Mouse (Mus musculus) cerebellum, postnatal 10 days (tissue): ENCODE measurements around the gene Jund.
A peak's percentile ranks its signal among the peaks of the same experiment; 100 is the strongest.

Source experiments
- DNase-seq, 2 experiments: peaks; one replicate each; pipeline ENCODE4 v3.0.0; 2021; ENCODE audit warnings: mixed read lengths in 2 of 2

Gene Jund

GRCm38 (mm10) chr8:70700555-70700922 is 1.8 kb downstream of the Jund start:
- DNase-seq = peak; percentile 91 to 94

DNA sequence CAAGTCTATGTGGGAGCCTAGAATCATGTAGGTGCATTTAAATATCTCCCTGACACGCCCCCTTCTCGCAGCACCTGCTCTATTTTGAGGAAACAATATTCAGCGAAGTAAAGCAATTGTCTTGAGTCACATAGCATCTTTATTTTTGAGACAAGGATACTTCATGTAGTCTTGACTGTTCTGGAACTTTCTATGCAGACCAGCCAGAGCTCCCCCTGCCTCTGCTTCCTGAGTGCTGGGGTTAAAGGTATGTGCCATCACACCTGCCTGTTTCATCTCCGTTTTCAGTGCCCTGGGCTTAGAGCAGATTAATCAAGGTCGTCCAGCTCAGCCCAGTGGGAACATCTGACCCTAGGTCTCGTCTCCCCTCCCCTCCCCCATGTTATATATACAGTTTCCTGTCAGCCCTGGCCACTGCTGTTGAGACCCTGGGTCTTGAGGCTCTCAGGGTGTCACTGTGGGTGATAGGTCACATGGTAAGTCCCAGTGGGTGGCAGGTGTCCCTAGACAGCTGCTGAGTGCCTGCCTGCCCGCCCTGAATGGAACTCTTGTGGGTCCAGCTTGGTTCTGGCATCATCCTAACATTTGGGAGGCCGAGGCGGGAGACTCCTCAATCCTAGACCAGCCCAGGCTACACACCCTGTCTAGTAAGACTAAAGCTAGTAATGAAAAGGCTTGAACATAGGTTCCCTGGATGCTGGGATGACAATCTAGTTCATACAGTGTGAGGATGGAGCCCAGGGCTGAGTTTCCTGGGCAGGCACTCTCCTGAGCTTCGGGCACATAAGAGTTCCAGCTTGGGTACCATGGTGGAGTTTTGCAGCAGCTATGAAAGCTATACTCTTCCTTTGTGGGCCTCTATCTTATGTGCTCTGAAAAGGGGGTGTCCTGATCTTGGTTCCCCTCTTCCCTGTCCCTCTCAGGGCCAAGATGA is 2.6 kb downstream of the Jund start:
- peak in 1 of 2 experiments; percentile 33 for DNase-seq

DNA sequence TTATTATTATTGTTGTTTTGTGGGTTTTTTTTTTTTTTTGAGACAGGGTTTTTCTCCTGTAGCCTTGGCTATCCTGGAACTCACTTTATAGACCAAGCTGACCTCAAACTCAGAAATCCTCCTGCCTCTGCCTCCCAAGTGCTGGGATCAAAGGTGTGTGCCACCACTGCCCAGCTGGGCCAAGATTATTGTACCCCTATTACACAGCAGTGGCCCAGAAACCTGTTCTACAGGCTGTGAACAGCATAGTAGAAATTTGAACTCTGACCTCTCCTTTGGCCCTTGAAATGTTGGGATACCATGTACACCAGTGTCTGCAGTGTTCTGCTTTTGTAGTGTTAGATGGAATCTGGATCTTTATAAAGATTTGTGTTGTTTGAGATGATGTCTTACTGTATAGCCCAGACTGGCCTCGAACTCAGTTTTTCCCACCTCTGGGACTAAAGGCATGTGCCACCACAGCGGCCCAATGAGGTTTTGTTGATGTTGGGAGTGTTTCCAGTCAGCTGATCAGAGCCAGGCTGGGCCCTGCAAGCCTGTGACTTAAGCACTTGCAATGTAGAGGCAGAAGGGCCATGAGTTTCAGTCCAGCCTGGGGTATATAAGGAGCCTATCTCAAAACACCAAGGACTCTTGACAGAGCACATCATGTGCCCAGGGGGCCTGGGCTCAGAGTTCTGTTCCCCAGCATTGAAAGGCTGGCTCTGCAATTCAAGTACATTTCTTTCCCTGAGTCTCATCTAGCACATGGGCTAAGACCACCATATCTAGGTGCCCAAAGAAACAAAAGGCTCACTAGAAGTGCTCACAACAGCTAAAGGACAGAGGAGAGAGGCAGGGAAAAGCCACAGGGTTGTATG is 3.5 kb downstream of the Jund start:
- DNase-seq = no peak

DNA sequence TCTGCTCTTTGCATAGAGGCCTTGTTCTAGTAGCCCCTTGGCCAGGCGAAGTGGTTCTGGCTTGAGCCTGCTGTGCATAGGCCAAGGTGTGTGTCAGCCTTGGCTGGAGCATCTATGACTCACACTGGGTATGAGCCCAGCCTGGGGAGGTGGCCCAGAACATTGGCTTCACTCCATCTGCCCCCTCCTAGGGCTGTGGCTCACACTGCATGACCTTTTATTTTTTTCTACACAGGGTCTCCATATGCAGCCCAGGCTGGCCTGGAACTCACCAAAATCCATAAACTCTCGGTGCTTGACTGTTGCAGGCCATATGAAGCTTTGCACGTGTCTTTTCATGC is 4.1 kb downstream of the Jund start:
- DNase-seq = peak; percentile 90 to 92

GRCm38 (mm10) chr8:70703287-70703686 is 4.5 kb downstream of the Jund start, which contains the start of gene Iqcn:
Gene Iqcn (plus strand): TSS chr8:70703457.
- DNase-seq = peak in 1 of 2 experiments; percentile 20

DNA sequence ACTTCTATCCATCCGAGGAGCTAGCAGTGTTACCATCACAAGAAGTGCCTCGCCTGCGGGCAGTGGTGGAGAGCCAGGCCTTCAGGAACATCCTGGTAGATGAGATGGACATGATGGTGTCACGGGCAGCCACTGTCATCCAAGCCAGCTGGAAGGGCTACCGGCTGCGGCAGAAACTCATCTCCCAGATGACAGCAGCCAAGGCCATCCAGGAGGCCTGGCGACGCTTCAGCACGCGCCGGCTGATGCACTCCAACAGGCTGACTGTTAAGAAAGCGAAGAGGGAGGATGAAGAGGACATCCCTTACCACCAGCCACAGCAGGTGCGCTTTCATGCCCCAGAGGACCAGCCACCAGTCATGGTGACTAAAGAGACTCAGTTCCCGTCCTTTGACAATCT is 9.5 kb downstream of the Jund start:
- peak in 1 of 2 experiments; percentile 53 for DNase-seq

DNA sequence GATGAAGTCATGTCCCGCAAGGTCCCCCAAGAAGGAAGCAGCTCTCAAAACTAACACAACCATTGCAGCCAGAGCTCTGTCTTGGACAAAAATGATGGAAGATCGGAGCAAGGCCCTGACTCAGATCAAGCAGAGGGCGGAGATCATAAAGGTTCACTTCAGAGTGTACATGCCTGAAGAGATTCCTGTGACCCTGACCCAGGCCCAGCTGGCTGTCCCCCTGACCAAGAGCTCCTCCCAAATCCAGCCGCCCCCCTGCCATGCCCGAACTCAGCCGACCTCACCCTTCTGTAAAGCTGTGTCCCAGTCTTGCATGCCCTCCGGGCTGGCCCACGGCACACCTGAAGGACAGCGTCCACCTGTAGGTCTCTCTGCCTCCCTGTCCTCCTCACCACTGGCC is 11.0 kb downstream of the Jund start:
- no peak for DNase-seq

DNA sequence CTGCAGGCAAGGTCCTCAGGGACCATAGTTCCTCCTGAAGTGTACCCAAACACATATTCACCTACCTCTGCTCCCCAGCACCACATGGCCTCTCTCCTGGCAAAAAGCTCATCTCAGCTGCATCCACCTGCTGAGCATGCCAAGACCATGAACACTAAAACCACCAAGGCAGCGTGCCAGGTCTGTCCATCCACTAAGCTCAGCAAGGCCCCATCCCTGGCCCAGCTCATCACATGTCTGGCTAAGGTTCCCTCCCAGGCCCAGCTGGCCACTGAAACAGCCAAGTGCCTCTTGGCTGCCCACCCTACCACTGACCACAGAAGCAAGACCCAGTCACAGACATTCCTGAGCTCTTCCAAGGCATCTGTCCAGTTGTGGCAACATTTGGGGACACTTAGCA is 11.5 kb downstream of the Jund start:
- peak; percentile 76 to 85 for DNase-seq

DNA sequence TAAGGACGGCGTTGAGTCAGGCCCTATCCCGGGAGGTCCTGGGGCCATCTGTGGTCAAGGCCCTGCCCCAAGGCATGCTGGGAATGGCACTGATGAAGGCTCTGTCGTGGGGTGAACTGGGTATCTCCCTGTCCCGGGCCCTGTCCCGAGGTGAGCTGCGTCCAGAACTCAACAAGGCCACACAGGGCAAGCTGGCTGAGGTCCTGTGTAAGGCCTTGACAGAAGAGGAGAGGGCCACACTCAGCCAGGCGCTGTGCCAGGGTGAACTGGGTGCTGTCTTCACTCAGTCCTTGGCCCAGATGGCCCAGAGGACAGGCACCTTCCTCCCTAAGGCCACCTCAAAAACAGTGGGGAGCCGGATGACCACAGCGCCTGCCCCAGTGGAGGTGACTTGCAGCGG is 12.3 kb downstream of the Jund start:
- DNase-seq = peak in 1 of 2 experiments; percentile 27

DNA sequence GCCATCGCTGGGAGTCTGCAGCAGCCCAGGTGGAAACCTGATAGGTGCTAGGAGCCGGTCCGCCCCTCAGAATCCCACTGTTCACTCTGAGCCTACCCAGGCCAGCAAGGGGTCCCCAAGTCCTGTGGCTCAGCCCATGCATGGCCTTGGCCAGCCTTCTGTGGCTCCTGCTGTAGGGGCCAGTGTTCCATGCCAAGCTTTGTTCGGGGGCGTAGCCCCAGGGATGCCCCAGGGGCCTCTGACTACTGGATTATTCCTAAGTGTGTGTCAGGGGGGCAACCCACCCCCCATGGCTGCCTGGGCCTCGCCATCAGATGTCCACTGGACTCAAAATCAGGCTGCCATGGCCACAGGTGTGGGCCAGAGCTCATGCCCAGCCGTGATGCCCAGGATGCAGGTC is 15.2 kb downstream of the Jund start:
- DNase-seq = no peak

DNA sequence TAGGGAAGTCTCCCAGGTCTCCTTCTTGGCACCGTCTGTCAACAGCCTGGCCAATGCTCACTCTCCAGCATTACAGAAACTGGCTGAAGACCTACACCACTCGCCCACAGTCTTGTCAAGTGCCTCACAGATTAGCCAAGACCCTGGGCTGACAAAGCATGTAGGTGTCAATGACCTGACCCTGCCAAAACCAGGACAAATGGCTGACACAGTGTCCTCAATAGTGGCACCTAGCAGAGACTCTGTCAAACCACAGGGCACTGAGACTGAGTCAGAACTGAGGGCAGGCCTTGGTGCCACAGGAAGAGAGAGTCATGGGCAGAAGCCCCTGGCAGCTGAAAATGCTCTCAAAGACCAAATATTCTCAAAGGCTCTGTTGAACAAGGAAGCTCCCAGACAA is 16.3 kb downstream of the Jund start:
- no peak for DNase-seq

- DNase-seq = peak; percentile 10 to 18
These were observed 18.0 kb downstream of the Jund start for GRCm38 (mm10) chr8:70716521-70717400.

DNA sequence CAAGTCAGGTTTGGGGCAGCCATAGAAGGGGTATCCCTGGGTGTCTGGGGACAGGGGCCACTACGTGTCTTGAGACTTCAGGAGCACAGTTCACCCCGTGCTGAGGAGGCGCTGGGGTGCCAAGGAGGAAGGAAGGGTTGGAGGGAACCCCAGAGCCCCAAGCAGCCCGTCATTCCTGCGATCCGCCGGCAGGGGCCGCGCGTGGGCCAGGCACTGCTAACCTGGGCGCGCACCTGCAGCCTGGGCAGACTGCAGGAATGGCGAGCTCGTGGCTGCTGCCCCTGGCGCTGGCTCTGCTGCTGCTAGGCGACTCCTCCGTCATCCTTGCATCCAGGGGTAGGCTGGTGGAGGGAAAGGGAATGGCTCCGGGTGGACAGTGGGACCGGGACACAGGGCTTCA is 19.5 kb downstream of the Jund start, which contains the start of gene Gm3336:
Gm3336 (plus strand) TSS at position 247 of the 400 bp plus-strand sequence.
- peak; percentile 81 to 85 for DNase-seq

GRCm38 (mm10) chr8:70719796-70720270 is 21.1 kb downstream of the Jund start:
- DNase-seq = peak; percentile 19 to 23

- DNase-seq = peak; percentile 88 to 94
These were observed 22.0 kb downstream of the Jund start for GRCm38 (mm10) chr8:70720739-70721138.

DNA sequence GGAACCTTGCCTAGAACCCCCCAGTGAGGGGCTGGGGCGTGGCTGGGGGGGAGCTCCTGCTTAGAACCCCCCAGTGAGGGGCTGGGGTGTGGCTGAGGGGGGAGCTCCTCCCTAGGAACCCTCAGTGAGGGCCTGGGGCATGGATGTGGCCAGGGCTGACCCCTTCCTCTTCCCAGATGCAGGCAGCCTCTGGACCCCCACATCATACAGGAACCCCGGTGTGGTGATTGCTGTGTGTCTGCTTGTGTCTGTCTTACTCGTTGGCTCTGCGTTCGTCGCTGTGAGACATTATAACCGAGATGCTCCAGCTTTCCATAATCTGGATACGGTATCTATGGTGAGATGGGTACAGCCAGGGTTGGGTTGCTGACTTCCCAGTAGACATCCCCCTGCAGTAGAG is 22.9 kb downstream of the Jund start:
- peak in 1 of 2 experiments; percentile 16 for DNase-seq

GRCm38 (mm10) chr8:70723486-70724210 is 24.9 kb downstream of the Jund start, which contains the start of gene Pde4c:
Gene Pde4c (plus strand): TSS chr8:70723720.
- peak; percentile 3 to 5 for DNase-seq

- no peak for DNase-seq
These were observed 25.5 kb downstream of the Jund start for GRCm38 (mm10) chr8:70724216-70724615.

- DNase-seq = peak in 1 of 2 experiments; percentile 29
These were observed 27.2 kb downstream of the Jund start for GRCm38 (mm10) chr8:70725792-70726447.

GRCm38 (mm10) chr8:70726721-70727120 is 28.0 kb downstream of the Jund start:
- no peak for DNase-seq
